Mouse (Mus musculus) splenic B cell, adult 2 months (primary cell): ENCODE measurements at regions not wholly inside any gene's neighbourhood (a gene's known extent, or its start where the extent isn't known, plus 50 kb on each side); places are given as distances from the start of the nearest gene placed in this dataset.
A peak's percentile ranks its signal among the peaks of the same experiment; 100 is the strongest.

ENCODE experiments used
- DNase-seq: peaks from one replicate; pipeline ENCODE4 v3.0.0-alpha.2; 2011; ENCODE audit warnings: low read depth, low spot score
- H3K27me3 ChIP-seq: 2 replicates; pipeline ENCODE4 v1.6.1; 2012; ENCODE audit warnings: mild to moderate bottlenecking, low read length, moderate library complexity, mixed read lengths; ENCODE audit not compliant: control insufficient read depth, poor library complexity, insufficient read depth, severe bottlenecking
- H3K36me3 ChIP-seq: 2 replicates; pipeline ENCODE4 v1.6.1; 2012; ENCODE audit warnings: mild to moderate bottlenecking, low read length, moderate library complexity, mixed read lengths; ENCODE audit not compliant: control insufficient read depth, poor library complexity, insufficient read depth, severe bottlenecking

GRCm38 (mm10) chr10:37357304-37358060 lies 218.8 kb upstream of the Marcks start:
- no peaks in the 10 kb centered on the region for H3K27me3 ChIP-seq
- no peak for DNase-seq
- H3K36me3 ChIP-seq, result no peaks in the 10 kb centered on the region

DNA sequence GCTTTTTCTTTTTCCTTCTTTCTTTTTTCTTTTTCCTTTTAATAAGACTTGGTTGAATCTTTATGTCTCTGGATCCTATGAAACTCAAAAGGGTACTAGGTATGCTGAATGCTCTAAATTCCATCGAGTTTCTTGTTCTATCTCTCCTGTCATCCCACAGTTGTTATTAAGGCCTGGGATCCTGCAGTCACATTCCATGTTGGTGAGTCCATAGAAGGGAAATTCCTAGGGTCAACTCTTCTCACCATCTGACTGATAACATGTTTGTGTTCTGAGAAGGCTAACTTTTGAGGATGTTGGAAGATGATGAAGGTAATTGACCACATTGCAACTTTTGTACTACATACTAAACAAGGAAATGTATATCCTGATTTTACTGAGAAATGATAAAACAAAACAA lies 210.5 kb upstream of the Marcks start:
- H3K27me3 ChIP-seq, result no peaks in the 10 kb centered on the region
- H3K36me3 ChIP-seq, result no peaks in the 10 kb centered on the region
- no peak for DNase-seq

DNA sequence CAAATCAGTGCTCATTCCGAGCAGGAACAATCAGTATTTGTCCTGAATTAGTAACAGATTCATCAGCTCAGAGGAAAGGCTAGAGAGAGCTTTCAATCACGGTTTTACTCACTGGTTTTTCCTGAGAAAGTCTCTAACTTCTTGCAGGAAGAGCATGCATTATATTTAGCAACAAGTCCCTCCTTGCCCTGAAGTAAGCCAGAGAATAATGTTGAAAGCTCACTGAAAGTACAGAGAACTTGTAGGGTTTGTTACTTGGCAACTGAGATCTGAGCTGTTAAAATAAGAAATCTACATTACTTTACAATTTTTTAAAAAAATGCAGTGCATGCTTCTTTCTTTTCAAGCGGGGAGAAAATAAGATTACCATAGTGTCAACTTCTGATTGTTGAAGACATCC lies 209.7 kb upstream of the Marcks start:
- Histone ChIP-seq H3K27me3 (no peaks in the 10 kb centered on the region), H3K36me3 (no peaks in the 10 kb centered on the region)
- DNase-seq, result no peak

DNA sequence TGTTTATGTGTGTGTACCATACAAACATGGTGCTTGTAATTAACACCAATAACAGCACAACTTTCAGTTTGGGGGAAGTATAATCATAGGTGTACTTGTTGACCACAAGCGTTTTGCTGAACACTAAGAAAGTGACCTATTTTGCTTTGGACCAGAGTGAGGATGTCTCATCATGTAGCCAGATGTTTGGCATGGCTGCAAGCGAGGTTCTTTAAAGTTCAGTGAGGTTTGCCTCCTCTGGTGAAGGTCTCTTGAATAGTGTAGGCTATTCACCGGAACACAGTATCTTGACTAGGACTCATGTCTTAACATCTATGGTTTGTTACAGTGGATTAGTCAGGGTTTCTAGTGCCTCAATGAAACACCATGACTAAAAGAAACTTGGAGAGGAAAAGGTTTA lies 208.9 kb upstream of the Marcks start:
- Histone ChIP-seq H3K36me3 (no peaks in the 10 kb centered on the region), H3K27me3 (no peaks in the 10 kb centered on the region)
- no peak for DNase-seq

GRCm38 (mm10) chr10:37342675-37343074 lies 204.0 kb upstream of the Marcks start:
- Histone ChIP-seq H3K36me3 (no peaks in the 10 kb centered on the region), H3K27me3 (no peaks in the 10 kb centered on the region)
- no peak for DNase-seq

DNA sequence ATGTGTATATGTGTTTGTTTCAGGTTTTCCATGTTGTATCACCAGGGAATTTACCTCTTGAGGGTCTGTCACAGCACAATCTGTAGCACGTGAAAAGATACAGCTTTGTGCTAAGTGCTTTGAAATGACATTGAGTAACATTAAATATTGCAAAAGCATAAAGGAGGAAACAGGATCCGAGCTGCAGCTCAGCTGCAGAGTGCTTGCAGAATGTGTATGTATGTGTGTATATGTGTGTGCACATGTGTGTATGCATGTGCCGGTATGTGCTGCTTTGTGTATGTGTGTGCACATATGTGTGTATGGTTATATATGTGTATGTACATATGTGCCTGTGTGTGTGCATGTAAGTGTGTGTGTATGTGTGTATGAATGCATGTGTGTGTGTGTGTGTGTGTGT lies 200.9 kb upstream of the Marcks start:
- Histone ChIP-seq H3K27me3 (no peaks in the 10 kb centered on the region), H3K36me3 (no peaks in the 10 kb centered on the region)
- no peak for DNase-seq

- no peaks in the 10 kb centered on the region for H3K27me3 ChIP-seq
- H3K36me3 ChIP-seq, result no peaks in the 10 kb centered on the region
- peak; percentile 91 for DNase-seq
Observed at GRCm38 (mm10) chr10:37338073-37338912, 199.6 kb upstream of the Marcks start.

GRCm38 (mm10) chr10:37337172-37337620 lies 198.5 kb upstream of the Marcks start:
- no peaks in the 10 kb centered on the region for H3K27me3 ChIP-seq
- DNase-seq, result peak; percentile 54
- no peaks in the 10 kb centered on the region for H3K36me3 ChIP-seq

DNA sequence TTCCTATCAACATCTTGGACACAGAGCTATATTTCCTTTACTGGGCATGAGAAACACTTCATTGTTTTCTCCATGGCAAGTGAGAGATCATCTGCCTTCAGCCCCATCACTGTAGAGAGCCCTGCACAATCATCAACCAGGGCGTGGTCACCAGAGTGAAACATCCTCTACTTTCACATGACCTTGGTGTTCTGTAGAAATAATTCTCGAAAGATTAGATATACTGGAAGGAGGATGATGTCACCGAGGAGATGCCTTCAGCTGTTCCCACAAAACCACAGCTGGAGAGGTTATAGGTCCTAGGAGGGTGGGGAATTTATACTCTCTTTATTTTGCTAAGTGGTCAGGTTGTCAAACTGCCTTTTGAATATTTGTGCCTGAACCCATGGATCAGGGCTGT lies 196.4 kb upstream of the Marcks start:
- DNase-seq, result peak; percentile 35
- no peaks in the 10 kb centered on the region for H3K27me3 ChIP-seq
- H3K36me3 ChIP-seq, result no peaks in the 10 kb centered on the region

DNA sequence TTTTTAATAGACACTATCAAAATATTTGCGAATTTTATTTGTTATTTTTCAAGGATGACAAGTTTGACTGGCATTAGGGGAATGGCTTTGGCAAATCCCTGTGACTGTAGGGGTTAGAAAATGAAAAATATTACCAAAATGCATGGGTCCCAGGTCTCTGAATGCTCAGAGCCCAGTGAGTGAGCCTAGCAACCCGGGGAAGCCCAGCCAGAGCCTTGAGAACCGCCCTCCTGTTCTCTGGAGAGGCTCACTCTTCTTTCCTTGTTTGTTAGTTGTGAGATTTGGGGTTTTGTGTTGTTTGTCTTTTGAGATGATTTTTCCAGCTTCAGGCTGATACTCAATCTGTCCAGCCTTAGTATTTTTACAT lies 187.4 kb upstream of the Marcks start:
- DNase-seq, result no peak
- no peaks in the 10 kb centered on the region for H3K36me3 ChIP-seq
- H3K27me3 ChIP-seq, result no peaks in the 10 kb centered on the region

GRCm38 (mm10) chr10:37325514-37326167 lies 186.9 kb upstream of the Marcks start:
- Histone ChIP-seq H3K27me3 (no peaks in the 10 kb centered on the region), H3K36me3 (no peaks in the 10 kb centered on the region)
- no peak for DNase-seq

DNA sequence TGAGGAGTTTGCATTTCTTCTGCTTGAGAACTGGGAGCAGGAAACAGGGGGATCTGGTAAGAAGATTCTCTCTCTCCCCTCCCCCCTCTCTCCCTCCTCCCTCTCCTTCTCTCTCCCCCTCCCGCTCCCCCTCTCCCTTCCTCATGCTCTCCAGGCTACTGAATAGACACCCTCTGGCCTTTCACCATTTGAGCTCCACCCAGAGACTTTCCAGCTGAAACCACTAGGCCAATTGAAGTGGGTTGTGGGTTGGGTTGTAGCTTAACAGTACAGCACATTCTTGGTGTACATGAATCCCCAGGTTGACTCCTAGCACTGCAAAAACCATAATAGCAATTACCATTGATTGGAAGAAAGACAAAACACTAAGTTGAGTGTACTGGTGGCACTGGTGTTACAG lies 185.0 kb upstream of the Marcks start:
- no peak for DNase-seq
- Histone ChIP-seq H3K36me3 (no peaks in the 10 kb centered on the region), H3K27me3 (no peaks in the 10 kb centered on the region)

- no peaks in the 10 kb centered on the region for H3K27me3 ChIP-seq
- H3K36me3 ChIP-seq, result no peaks in the 10 kb centered on the region
- peak; percentile 31 for DNase-seq
Observed at GRCm38 (mm10) chr10:37322809-37323208, 184.1 kb upstream of the Marcks start.

- H3K27me3 ChIP-seq, result no peaks in the 10 kb centered on the region
- H3K36me3 ChIP-seq, result no peaks in the 10 kb centered on the region
- DNase-seq, result peak; percentile 74
Observed at GRCm38 (mm10) chr10:37322310-37322709, 183.6 kb upstream of the Marcks start.

GRCm38 (mm10) chr10:37321171-37321570 lies 182.5 kb upstream of the Marcks start:
- peak; percentile 92 for DNase-seq
- H3K27me3 ChIP-seq, result no peaks in the 10 kb centered on the region
- H3K36me3 ChIP-seq, result no peaks in the 10 kb centered on the region
